Mouse (Mus musculus) C2C12 (cell line): ENCODE data around the gene Gm10309. TPM values are rescaled to one million over a fixed set of nuclear protein-coding genes. Genes with fewer than 3 reads are reported as not detected.

Experiments used
- H3K27me3 ChIP-seq: one replicate; pipeline ENCODE4 v1.6.1; 2011; ENCODE audit not compliant: control insufficient read depth, insufficient read depth, insufficient read length
- H3K36me3 ChIP-seq: one replicate; pipeline ENCODE4 v1.6.1; 2011; ENCODE audit not compliant: control insufficient read depth, insufficient read depth
- H3K4me3 ChIP-seq: one replicate; pipeline ENCODE4 v1.5.1; 2011; ENCODE audit warnings: mild to moderate bottlenecking, control low read depth; ENCODE audit not compliant: poor library complexity, insufficient read depth, severe bottlenecking
- H3K79me2 ChIP-seq: one replicate; pipeline ENCODE4 v1.6.1; 2011; ENCODE audit not compliant: control insufficient read depth, insufficient read depth
- H3K79me3 ChIP-seq: one replicate; pipeline ENCODE4 v1.6.1; 2011; ENCODE audit warnings: low read depth, control low read depth
- H3ac ChIP-seq: one replicate; pipeline ENCODE3; 2011; ENCODE audit warnings: low read depth; ENCODE audit not compliant: control insufficient read depth, insufficient read length
- CEBPB ChIP-seq: IDR thresholded peaks from one replicate; pipeline ENCODE4 v1.6.1; 2011; ENCODE audit warnings: low read depth, mild to moderate bottlenecking, control low read depth, moderate library complexity
- CTCF ChIP-seq: IDR thresholded peaks from one replicate; pipeline ENCODE4 v1.5.1; 2011; ENCODE audit not compliant: control insufficient read depth, insufficient read depth, insufficient read length
- FOSL1 ChIP-seq: IDR thresholded peaks from one replicate; pipeline ENCODE4 v1.8.0; 2011; ENCODE audit warnings: mild to moderate bottlenecking, low read length; ENCODE audit not compliant: poor library complexity, insufficient read depth, severe bottlenecking
- MAX ChIP-seq: IDR thresholded peaks from one replicate; pipeline ENCODE4 v1.6.1; 2011; ENCODE audit warnings: mild to moderate bottlenecking, control low read depth
- MYOD1 ChIP-seq: IDR thresholded peaks from one replicate; pipeline ENCODE4 v1.6.1; 2011; ENCODE audit warnings: low read depth; ENCODE audit not compliant: control insufficient read depth, insufficient read length
- MYOG ChIP-seq: IDR thresholded peaks from one replicate; pipeline ENCODE4 v1.6.1; 2011; ENCODE audit not compliant: control insufficient read depth, insufficient read length; ENCODE audit errors: extremely low read depth
- USF1 ChIP-seq: IDR thresholded peaks from one replicate; pipeline ENCODE4 v1.6.1; 2011; ENCODE audit warnings: low read depth, mild to moderate bottlenecking, control low read depth, moderate library complexity
- polyA plus RNA-seq: library from polyadenylated mRNA; unstranded; fragments of >200 nt; fragmentation: generic; extraction: Trizol; gene quantifications from one replicate; pipeline ENCODE4 v1.2.1, GENCODE M21; 2012; ENCODE audit warnings: missing spikeins

Gm10309 gene
- polyA plus RNA-seq, 1 experiment, result 0.01 TPM

- TF ChIP-seq MYOD1 (no peak), FOSL1 (no peak), USF1 (no peak), CTCF (no peak), CEBPB (no peak), MYOG (no peak), MAX (no peak)
Observed at GRCm38 (mm10) chr17:86499359-86500045, 5.5 kb downstream of the Gm10309 start.

DNA sequence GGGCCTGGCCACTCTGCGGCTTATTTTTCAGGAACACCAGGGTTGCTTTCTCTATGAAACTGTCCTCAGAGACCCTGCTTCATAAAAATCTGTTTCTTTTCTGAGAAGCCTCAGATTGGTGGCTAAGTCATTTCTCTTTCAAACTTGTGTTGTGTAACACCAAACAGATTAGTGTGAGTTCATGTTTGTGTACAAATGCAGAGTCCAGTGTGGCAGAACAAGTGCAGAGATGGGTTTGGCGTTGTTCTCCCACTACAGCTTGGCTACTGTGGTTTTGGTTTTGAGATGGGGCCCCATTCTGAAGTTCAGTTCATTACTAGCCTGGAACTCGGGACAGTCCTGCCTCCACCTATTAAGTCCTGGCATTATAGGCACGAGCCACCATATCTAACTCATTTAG is 7.7 kb downstream of the Gm10309 start:
- H3K36me3 ChIP-seq, result no peaks in the 10 kb centered on the region
- TF ChIP-seq MAX (no peak), CTCF (no peak), CEBPB (no peak), MYOG (no peak), MYOD1 (no peak), FOSL1 (no peak), USF1 (no peak)

More at GRCm38 (mm10) chr17:86499359-86500045, 5.5 kb downstream of the Gm10309 start:
- no peaks in the 10 kb centered on the region for H3K79me2 ChIP-seq
- no peaks in the 10 kb centered on the region for H3K36me3 ChIP-seq
- no peak overlapping the region for H3K4me3 ChIP-seq
- no peaks in the 10 kb centered on the region for H3K27me3 ChIP-seq
- H3K79me3 ChIP-seq, result no peaks in the 10 kb centered on the region
- H3ac ChIP-seq, result no peak overlapping the region

GRCm38 (mm10) chr17:86496123-86496771 is 8.8 kb downstream of the Gm10309 start:
- TF ChIP-seq FOSL1, result no peak
- no peak for TF ChIP-seq MYOG
- TF ChIP-seq CEBPB, result no peak
- TF ChIP-seq CTCF, result no peak
- no peak for TF ChIP-seq MAX
- TF ChIP-seq MYOD1, result no peak
- TF ChIP-seq USF1, result no peak
- no peak overlapping the region for H3K4me3 ChIP-seq
- H3ac ChIP-seq, result no peak overlapping the region
- no peaks in the 10 kb centered on the region for H3K79me2 ChIP-seq
- no peaks in the 10 kb centered on the region for H3K36me3 ChIP-seq
- no peaks in the 10 kb centered on the region for H3K79me3 ChIP-seq
- H3K27me3 ChIP-seq, result no peaks in the 10 kb centered on the region

More for the DNA sequence above, 7.7 kb downstream of the Gm10309 start:
- Histone ChIP-seq H3ac (no peak overlapping the region), H3K27me3 (no peaks in the 10 kb centered on the region), H3K79me3 (no peaks in the 10 kb centered on the region), H3K4me3 (no peak overlapping the region), H3K79me2 (no peaks in the 10 kb centered on the region)

DNA sequence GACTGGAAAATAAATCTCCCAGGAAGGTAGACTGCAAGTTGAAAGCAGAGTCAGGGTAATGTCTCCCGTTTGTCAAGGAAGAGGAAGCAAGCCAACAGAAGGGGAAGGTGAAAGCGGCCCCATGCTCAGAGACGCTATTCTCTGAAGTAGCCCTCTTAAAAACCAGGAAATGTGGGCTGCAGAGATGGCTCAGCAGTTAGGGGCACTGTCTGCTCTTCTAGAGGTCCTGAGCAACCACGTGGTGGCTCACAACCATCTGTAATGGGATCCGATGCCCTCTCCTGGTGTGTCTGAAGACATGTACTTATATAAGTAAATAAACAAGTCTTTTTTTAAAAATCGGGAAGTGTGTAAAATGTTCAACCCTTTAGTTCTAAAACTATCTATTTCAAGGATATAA is 10.1 kb downstream of the Gm10309 start:
- H3K27me3 ChIP-seq, result no peaks in the 10 kb centered on the region
- no peaks in the 10 kb centered on the region for H3K79me2 ChIP-seq
- H3K4me3 ChIP-seq, result no peak overlapping the region
- no peaks in the 10 kb centered on the region for H3K79me3 ChIP-seq
- no peaks in the 10 kb centered on the region for H3K36me3 ChIP-seq
- H3ac ChIP-seq, result no peak overlapping the region
- TF ChIP-seq CTCF (no peak), CEBPB (no peak), FOSL1 (no peak), MYOG (no peak), MAX (no peak), MYOD1 (no peak)

DNA sequence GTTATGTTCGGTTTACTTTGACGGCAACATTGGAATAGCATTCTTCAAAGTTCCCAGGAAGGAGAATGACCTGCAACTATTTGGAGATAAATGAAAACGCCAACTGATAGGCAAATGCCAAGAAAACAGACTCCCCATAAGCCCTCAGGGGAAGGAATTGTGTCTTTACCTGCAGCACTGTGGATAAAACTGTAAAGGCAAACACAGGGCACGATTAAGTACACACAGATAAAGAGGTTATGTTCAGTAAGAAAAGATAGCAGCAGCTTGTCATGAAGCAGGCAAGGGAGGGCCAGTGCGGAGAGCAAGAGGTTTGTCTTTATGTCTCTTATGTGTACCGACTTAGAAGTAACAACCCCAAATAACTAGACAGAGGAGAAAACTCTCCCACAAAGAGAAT is 10.5 kb downstream of the Gm10309 start:
- no peak for TF ChIP-seq USF1
- TF ChIP-seq MAX, result no peak
- no peak for TF ChIP-seq MYOG
- no peak for TF ChIP-seq CTCF
- Histone ChIP-seq H3K4me3 (no peak overlapping the region), H3K36me3 (no peaks in the 10 kb centered on the region), H3K27me3 (no peaks in the 10 kb centered on the region), H3ac (no peak overlapping the region), H3K79me2 (no peaks in the 10 kb centered on the region), H3K79me3 (no peaks in the 10 kb centered on the region)
